Mouse (Mus musculus) cerebellum, adult 11 months (tissue): ENCODE measurements around the gene Olfr721-ps1.

Experiments
- DNase-seq: peaks from one replicate; pipeline ENCODE4 v3.0.0; 2022

Olfr721-ps1 gene

DNA sequence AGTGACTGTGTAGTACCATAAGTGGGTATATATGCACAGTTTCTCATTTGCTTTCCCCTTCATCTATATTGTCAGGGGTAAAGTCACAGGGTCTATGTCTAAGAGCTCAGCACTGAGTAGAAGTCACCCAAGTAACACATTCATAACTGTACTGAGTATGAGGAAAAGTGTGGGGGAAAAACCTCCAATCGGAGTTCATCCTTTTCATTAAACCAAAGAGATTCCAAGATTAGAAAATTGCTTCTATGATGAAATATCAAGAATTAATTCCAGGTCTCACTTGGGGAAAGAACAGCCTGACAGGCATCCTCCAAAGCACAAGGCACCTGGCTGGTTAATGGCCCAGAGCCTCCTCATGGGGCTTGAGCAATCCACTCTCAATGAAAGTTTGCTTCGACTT, at the start of gene Olfr721-ps1:
Gene Olfr721-ps1, plus strand, starts transcription at position 301 of the 400 bp plus-strand sequence.
- DNase-seq, result no peak

DNA sequence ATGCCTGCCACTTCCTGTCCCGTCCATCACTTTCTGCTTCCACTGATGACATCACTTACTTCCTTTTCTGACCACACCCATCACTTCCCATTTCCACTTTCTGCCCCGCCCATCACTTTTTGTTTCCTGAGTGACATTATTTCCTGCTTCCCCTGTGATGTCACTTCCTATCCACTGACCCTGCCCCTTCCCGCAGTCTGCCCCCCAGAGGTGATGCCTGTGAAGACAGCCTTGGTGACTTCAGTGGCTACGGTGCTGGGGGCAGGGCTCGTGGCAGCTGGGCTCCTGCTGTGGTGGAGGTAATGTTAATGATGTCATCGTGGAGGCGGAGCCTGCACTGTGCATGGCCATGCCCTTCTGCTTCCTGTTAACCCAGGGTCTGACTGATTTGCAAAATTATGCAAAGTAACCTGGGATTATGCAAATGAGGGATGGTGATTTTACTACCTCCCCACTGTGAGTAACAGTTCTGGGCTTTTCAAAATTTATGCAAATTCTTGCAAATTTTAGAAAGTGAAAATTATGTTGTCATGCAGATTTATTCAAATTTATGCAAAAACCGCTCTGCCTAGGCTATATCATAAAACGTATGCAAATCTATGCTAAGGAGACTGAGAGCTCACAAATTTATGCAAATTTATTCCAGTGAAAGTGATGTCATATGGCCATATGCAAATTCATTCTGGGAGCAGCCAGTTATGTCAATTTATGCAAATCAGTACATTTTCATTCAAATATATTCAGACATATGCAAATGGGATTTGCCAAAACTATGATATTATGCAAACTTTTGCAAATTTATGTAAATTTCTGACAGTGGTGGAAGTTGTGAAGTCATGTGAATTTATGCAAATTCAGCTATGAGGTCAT, 49.1 kb upstream of the Olfr721-ps1 start:
- no peak for DNase-seq

DNA sequence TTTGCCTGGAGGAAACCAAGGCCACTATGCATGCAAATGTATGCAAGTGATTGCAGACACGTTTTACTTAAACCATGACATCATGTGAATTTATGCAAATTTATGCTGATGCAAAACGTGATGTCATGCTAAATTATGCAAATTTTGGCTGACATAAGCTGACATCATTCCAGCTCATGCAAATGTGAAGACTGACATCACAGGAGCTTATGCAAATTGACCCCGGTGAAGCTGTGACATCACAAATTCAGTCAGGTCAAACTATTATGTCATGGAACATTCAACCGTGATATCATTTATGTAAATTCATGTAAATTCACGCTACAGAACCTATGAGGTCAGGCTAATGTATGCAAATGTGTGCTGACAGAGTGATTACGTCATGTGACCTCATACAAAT, 48.5 kb upstream of the Olfr721-ps1 start:
- DNase-seq, result no peak

DNA sequence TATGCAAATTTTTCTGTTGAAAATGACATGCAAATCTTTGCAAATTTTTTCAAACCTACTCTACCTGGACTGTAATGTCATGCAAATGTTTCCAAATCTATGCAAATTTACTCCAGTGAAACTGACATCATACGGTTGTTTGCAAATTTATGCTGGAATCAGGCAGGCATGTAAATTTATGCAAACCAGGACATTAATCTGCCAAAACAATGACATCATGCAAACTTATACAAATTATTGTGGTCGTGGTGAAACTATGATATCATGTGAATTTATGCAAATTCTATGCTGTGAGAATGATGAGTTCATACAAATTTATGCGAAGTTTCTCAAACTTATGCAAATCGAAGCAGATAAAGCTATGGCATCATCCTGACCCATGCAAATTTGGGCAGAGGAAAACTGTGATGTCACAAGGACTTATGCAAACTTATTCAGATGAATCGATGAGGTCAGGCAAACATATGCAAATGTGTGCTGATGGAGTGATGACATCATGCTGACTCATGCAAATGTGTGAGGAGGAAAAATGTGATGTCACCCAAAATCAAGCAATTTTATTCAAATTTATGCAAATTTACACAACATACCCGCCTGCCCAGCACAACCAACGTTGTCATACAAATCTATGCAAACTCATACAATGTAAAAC, 47.9 kb upstream of the Olfr721-ps1 start:
- no peak for DNase-seq

DNA sequence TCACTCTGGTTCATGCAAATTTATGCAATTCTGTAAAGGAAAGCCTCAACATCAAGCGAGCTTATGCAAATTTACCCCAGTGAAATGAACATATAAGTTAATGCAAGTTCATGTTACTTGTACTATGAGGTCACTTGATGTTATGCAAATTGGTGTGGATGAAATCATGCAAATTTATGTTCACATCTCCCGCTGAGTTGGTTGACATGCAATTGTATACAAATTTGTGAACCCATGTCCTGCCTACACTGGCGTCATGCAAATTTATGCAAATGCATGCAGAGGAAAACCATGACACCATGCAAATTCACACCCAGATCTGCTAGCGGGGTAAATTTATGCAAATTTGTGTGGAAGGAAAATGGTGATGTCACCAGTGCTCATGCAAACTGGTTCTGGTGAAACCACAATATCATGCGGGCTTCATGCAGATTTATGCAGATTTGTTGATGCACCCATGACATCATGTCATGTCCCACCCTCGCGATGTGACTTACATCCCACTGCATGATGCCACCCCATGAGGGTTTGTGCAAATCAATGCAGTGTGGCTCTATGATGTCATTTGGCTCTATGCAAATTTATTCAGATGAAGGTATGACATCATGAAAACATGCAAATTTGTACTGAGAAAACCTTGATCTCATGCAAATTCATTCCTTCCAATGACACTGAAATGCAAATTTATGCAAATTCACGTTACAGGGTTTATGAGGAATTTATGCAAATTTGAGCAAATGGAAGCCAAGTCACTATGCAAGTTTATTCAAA, 47.2 kb upstream of the Olfr721-ps1 start:
- DNase-seq, result no peak

DNA sequence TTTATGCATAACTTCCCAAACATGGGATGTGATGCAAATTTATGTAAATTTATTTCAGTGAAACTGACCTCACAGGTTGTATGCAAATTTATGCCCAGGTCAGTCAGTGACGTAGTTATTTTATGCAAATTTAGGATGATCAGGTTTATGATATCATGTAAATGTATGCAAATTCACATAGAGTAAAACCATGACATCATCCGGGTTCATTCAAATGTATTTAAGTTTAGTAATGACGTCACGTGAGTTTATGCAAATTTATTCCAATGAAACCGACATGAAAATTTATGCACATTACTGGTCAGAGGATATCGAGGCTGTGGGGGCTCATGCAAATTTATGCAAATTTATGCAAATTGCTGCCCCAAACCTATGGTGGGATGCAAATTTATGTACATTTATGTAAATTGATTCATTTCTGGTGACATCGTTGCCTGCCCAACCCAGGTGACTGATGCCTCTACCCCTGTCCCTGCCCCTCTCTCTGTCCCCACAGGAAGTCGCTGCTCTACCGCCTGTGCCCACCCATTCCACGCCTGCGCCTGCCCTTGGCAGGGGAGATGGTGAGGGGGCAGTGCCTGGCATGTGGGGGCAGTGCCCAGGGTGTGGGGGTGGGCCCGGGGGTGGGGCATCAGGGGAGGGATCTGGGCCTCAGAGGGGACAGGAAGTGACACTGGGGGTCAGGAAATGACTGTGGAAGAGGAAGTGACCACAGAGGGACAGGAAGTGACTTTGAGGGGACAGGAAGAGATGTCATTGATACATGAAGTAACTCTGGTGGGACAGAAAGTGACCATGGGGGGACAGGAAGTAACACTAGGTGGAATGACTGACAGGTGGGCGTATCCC, 46.4 kb upstream of the Olfr721-ps1 start:
- DNase-seq, result no peak

DNA sequence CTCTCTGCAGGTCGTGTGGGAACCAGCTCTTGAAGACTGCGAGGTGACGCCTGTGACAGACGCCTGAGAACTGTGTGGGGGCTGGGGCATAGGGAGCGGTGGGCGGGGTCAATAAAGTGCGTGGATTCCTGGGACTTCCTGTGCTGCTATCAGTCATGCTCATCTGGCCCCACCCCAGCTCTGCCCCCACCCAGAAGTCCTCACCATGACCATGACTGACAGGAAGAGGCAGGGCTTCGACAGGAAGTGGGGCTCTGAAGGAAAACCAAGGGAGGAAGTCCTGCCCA, 45.8 kb upstream of the Olfr721-ps1 start:
- no peak for DNase-seq

DNA sequence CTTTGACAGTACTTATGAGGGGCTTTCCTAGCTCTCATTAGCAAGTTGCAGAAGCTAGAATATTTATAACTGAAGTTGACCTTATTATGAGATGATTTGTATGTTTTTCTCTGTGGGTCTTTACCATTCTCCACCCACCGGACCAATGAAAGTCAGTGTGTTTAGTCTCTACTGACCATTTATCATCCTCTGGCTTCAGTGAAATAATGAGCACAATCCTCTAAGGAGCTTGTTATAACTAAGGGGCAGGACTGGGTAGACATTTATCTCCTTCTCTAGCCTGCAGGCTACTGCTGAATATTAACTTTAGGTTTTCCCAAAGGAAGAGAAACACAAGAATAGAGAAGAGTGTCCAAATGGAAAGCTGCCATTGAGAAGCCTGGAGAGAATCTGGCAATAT, 5.6 kb upstream of the Olfr721-ps1 start:
- no peak for DNase-seq

DNA sequence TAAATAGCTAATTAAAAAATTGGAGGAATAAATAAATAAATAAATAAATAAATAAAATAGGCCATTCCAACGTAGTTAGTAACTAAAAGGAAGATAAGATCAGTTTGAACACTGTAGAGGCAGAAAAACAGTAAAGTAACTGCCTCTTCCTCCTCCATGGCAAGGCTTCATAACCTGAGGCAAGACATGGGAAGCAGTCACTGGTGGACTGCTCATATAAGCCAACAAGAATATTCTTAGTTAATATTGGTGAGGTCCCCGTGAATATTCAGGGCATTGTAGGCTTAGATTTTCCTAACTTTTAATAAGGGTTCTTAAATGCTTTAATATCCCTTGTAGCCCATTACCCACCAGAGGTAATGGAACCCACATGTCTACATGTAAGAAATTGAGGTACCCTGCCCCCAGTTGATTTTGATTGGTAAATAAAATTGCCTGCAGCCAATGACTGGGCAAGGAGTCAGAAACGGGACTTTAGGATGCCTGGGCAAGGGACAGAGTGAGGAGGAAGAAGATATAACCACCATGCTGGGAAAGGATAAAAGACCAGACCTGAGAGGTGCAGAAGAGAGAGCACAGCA, 35.1 kb downstream of the Olfr721-ps1 start:
- no peak for DNase-seq
